Mouse (Mus musculus): ENCODE results near the gene Pla2g4b. TPM values are rescaled to one million over a fixed set of nuclear protein-coding genes. Genes with fewer than 3 reads are reported as not detected.

Pla2g4b gene
- total RNA-seq, 4 experiments from 2014 or later, result 0.72 to 1.8 (median 1.3) TPM

DNA sequence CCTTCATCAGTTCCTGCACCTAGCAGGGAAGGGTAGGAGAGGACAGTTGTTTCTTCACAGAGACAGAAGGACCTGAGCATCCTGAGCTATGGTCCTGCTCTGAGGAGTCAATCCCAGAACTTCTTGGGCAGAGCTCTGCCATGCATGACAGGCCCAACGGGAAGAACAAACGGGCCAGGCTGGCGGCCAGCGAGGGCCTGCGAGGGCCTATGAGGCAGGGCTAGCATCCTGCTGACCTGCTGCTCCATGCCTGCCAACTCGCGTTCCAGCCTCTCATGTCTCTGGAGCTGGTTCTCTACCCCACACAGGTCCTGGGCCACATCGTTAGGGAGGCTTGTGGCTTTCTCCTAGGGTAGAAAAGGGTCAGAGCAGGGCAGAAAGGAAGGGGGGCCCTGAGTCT, 29.0 kb downstream of the Pla2g4b start:
- DNase-seq (ENCODE audit: low spot score), result no peak

DNA sequence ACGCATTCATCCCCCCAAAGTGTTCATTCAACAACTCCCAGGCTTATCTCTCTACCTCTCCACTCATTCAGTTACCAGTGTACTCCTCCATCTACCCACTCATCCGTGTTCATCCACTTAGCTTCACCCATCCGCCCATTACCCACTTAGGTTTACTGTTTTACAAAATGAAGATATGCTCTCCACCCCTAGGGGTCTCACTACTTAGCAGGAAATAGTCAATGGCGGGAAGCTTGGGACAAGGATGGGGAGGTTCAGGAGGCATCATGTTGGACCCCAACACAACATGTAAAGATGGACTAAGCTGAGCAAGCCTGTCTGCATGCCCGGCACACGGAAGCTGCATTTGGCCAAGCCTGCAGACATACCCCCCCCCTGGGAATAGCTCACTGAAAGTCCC, 31.4 kb downstream of the Pla2g4b start:
- DNase-seq (ENCODE audit: low spot score), result no peak

DNA sequence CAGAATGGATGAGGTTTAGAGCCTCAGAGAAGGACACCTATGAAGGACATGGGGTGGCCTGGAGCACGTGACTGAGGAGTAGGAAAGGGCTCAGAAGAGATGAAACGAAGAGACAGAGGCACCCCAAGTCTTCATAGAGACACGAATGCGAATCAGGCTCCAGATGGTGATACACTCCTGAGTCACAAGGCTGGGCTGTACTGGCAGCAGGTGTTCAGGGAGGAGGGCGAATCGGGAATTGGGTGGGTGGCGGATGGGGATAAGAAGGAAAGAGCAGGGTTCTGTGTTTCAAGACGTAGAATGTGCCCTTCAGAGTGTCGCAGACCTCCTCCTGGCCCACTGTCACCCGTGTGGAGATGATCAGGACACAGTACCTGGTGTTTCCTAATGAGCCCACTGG, 32.0 kb downstream of the Pla2g4b start:
- DNase-seq (ENCODE audit: low spot score), result no peak

DNA sequence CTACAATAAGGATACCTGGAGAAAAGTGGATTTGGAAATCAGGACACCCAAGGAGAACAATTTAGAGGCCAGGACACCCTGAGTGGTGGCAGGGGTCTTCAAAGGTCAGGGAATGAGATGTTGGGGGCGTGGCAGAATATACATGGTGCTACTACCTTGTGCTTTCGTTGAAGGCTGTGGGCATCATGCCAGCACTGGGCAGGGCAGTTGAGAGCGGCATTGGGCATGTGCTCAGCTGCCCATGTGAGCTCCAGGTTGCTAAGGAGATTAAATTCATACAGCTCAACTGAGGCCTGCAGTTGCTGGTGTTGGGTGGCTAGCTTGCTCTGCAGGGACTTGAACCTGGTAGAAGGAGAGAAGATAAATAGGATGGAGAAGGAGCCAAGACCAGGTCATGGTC, 33.0 kb downstream of the Pla2g4b start:
- no peak for DNase-seq (ENCODE audit: low spot score)

DNA sequence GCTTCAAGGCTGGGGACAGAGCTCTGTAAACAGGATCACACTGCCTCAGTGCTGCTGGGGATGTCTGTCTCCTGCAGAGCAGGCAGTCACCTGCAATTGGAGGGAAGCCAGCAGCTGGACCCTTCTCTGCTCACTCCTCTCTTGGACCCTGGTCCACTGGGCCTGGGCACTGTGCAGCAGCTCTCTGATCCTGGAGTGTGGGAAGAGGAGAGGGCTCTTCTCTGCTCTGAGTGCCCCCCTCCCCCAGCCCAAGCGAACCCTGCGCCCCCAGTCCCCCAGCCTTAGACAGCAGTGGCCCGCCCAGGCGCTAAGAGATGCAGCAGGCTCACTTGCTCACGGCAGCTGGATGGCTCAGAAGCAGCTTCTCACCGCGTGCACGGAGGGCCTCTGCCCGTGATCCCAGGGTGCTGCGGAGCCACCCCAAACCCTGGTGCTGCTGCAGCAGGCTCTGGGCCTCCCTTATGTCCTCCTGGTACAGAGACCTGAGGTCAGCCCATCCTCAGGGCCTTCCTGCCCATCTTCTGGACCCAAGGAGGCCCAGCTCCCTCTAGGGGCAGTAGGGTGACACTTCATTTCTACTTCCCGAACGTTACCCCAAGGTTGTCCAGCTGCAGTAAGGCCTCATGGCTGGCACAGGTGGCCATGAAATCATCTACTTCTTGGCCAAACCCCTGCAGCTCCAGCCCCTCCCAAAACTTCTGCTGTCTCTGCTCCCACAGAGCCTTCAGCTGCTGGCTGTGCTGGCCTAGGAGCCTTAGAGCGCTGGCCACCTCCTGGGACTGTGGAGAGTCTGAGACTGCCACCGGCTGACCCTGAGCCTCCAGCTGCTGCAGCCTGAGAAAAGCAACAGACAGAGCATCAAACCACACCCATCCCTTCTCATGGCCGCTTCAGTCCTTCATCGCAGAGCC, 35.6 kb downstream of the Pla2g4b start:
- no peak for DNase-seq (ENCODE audit: low spot score)

DNA sequence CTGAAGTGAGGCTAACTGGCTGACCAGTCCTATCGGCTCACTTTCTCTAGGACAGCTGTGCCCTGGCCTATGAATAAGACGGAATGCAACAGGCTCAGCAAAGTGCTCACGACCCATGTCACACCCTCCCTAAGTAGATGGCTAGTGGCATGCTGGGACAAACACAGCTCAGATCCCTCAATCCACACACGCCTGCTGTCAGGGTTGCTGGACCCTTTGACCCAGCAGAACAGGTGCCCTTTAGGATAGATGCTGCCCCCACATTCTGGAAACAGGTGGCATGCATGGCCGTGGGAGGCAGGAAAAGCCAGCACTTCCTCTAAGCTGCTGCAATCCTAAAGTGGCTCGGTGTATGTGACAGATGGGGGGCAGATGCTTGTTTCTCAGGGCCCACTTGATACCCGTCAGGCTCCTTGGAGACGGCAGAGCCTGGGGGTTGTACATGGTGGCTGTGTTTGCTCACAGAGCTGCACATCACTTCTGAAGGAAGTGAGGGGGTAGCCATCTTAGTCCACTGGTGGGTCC, 36.3 kb downstream of the Pla2g4b start:
- no peak for DNase-seq (ENCODE audit: low spot score)

DNA sequence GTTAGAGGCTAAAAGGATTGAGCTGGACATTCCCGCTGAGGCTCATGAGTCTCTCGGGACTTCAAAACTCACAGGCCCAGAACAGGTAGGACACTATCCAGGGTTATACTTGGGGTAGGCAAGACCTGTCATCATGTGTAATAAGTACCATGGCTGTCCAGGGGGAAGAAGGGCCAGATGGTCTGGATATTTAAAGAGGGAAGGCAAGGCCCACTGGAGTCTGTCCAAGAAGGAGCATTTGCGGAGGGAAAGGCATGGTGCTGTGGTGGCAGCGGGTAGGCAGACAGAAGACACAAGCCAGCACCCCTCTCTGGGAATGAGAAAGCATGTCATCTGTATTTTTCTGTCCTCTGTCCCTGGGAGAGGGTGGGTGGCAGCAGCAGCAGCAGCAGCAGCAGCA, 40.9 kb downstream of the Pla2g4b start:
- DNase-seq (ENCODE audit: low spot score), result no peak

DNA sequence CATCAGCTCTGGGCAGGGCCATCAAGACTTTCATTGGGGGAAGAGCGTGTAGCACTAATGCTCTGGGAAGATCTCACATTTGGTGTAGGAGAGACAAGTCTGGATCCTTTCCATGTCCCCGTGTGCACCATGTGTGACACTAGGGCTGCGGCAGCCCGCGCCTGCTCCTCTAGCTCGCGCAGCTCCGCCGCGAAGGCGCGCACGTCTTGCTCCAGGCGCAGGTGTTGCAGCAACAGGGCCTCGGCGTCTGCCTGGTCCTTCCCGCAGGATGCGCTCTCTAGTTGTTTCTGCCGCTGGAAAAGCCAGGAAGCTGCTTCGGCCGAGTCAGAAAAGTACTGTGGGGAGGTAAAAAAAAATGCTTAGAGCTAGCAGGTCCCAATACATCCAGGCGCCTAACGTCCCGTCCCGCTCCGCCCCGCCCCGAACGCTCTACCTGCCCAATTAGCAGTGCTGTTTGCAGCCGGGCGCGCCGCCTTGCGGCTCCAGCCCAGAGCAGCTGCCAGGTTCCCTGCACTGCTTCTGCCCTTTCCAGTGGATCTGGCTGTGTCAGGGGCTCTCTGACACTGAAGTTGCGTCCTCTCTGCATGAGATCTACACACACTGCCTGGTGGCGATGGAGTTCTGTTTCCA, 43.0 kb downstream of the Pla2g4b start:
- DNase-seq (ENCODE audit: low spot score), result no peak

DNA sequence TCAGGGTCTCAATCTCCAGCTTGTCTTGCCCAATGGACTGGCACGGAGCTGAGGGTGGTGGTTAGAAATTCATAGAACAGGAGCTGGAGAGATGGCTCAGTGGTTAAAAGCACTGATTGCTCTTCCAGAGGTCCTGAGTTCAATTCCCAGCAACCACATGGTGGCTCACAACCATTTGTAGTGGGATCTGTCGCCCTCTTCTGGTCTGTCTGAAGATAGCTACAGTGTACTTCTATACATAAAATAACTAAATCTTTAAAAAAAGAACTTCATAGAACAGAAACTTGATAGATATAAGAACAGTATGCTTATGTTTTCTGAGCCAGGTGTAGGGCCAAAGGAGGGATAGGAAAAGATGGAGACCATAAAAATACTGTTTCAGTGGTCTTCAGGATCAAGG, 49.2 kb downstream of the Pla2g4b start:
- DNase-seq (ENCODE audit: low spot score), result no peak

DNA sequence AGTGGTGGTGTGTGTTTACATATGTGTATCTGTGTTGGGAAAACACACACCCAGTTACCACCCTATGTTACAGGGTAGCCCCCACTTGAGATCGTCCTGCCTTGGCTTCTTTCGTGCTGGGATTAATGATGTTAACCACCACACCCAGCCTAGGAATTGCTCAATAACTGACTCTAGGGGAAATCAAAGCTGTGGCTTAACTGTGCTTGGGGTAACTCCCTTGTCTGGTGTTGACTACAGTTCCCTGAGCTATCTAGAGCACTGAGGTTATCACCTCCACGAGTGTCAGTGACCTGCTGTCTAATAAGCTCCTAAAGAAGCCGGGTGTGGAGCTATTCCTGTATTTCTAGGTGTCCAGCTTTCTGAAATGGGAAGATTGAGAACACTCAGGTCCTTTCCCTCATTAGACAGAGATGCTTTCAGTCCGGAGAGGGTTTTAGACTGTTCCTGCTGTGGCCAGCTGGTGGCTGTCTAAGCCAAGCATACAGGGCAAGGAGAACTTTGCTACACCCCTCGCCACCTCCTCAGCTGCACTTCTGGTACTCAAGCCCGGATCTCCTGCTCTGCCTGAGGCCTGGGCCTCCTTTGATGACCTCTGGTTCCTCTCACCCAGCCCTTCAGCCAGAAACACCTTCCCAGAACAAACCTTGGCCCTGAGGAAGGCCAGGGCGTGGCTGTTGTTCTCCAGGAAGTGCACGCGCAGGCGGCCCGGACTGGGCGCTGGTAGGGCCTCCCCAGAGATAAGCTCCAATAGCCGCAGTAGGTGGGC, 51.6 kb downstream of the Pla2g4b start:
- DNase-seq (ENCODE audit: low spot score), result no peak

DNA sequence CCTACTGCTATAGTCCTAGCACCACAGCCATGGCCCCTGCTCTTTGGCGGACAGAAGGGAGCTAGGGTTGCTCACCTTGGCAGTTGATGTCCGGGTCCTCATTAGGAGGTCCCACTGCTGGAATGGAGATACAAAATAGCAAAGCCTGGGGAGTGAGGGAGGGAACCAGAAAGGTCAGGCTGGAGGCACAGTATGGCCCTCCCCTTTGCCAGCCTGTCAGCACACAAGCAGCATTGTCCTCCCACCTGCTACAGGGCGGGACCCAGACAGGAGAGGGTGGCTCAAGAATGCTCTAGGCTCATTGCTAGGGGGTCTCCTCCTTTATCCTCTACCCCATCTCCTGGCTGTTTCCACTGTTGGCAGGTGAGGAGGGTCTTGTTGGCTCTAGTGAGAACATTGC, 52.8 kb downstream of the Pla2g4b start:
- no peak for DNase-seq (ENCODE audit: low spot score)

DNA sequence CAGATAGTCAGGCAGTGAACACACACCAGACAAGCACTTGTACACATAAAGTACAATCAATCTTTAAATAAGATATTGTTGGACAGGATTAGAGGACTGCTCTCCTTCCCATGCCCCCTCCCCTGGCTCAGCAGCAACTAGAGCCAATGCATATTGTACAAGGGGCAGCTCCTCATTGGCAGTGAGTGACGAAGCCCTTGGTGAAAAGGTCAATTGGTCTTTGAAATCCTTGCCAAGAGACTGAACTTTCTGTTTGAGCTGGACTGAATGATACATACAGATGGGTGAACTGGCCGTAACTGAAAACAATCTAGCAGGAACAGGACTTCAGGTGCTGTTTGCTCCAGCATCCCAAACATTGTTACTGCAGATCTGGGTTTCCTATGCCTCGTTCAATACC, 54.2 kb downstream of the Pla2g4b start:
- no peak for DNase-seq (ENCODE audit: low spot score)

DNA sequence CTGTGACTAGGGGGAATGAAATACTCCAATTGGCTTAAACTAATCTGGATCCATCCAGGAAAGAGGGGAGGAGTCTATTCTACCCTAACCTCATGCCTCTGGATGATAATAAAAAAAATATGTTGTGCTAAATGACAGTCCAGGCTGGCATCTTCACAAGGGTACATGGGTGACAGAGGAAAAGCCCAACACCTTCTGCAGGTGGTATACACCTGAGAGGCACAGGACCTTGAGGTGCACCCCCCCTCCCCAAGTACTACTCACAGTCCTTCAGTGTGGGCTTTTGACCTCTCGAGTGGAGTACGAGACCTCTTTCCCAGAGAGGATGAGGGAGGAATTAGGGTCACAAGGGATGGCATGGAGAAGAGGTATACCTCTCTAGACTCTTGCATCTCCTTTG, 54.7 kb downstream of the Pla2g4b start:
- DNase-seq (ENCODE audit: low spot score), result no peak

DNA sequence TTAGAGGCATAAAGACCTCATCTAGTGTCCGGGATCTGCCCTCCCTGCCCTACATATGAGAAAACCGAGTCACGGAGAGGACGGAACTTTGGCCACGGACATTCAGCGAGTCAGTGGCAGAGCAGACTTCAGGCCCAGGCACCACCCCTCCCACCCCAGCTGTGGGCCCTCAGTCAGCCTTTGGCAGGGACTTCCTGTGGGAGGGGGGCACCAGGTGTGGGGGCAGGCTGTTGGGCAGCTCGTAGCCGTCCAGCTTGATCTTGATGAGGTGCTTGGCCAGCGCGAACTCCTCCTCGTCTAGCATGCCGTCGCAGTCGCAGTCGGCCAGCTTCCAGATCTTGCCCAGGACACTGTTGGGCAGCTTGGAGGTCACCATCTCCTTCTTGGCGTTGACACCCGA, 57.8 kb downstream of the Pla2g4b start:
- DNase-seq (ENCODE audit: low spot score), result no peak

Small RNA genes lying within 50 kb of the gene (microRNA-seq; reads per million reads assigned to microRNA genes)
- gene Mir7665, result not detected

Other genes starting within 250 kb of the Pla2g4b start
- 10 to 100 TPM; 11.9 to 13.7 (median 13.4) TPM for gene Rpap1, start 245.9 kb upstream of the Pla2g4b start, total RNA-seq (2022)
- gene Tyro3, start 235.7 kb upstream of the Pla2g4b start, total RNA-seq (2022), result 1 to 10 TPM; 1.7 to 3.3 (median 2.2) TPM
- gene Mga, start 136.2 kb upstream of the Pla2g4b start, total RNA-seq (2022), result 10 to 100 TPM; 33.6 to 39.0 (median 35.9) TPM
- 1 to 10 TPM; 6.9 to 8.5 (median 8.3) TPM for gene Mapkbp1, start 60.7 kb upstream of the Pla2g4b start, total RNA-seq (2022)
- 1 to 10 TPM; 6.6 to 8.6 (median 7.2) TPM for gene Jmjd7, start 5.9 kb upstream of the Pla2g4b start, total RNA-seq (2022)
- under 1 TPM; 0.16 to 0.59 (median 0.21) TPM for gene Gm28042, start 5.9 kb upstream of the Pla2g4b start, total RNA-seq (2022)
- 100 to 1,000 TPM; 312 to 410 (median 362) TPM for gene Ehd4, start 121.2 kb downstream of the Pla2g4b start, total RNA-seq (2022)
- gene Pla2g4e, start 211.9 kb downstream of the Pla2g4b start, total RNA-seq (2022), result 1 to 10 TPM; 2.6 to 5.7 (median 3.8) TPM